ENCODE assay signal across 16 mouse cellular contexts in genomic region chr17:11402225-11402875, GRCm38 (mm10).
DNase-seq lines count a peak whose midpoint lies in the region; ATAC-seq and TF ChIP-seq lines count a peak whose summit lies in the region.
"Had no signal": no experiment of that assay in that cellular context is flagged by ENCODE, and none has a peak within 500 bp of the region (broad histone marks: within the 10 kb centered on the region; RNA-seq: fewer than 3 reads in every experiment).

No protein-coding gene starts in this region.

- no peaks in the 10 kb centered on the region for H3K9me3 ChIP-seq in lung, postnatal 0 days (ENCODE audit: low read length)
- H3K9me3 ChIP-seq: embryonic facial prominence, embryonic 12.5 days; forebrain, embryonic 13.5 days; heart, embryonic 13.5 days; hindbrain, embryonic 15.5 days had no signal

- peak; percentile 7 for DNase-seq in lung, postnatal 0 days (ENCODE audit: low spot score)
- DNase-seq in lung, postnatal 10 days = no peak
- DNase-seq in cerebellum, adult 9-10 months = peak; percentile 68
- peak; percentile 36 to 38 for DNase-seq in cerebellum, postnatal 25 days
- DNase-seq in adrenal gland, adult 18-20 months (ENCODE audit: low spot score in 2 of 2) = no peak
- DNase-seq: adrenal gland, postnatal 10 days; gastrocnemius, postnatal 36 days; heart, adult 11 months; heart, postnatal 36 days; kidney, adult 2 months had no signal

- no peaks in the 10 kb centered on the region for H3K4me1 ChIP-seq in lung, postnatal 0 days (ENCODE audit: insufficient read depth, low read depth, low read length)
- H3K4me1 ChIP-seq: embryonic facial prominence, embryonic 12.5 days; forebrain, embryonic 13.5 days; heart, embryonic 13.5 days; hindbrain, embryonic 15.5 days had no signal

- H3K27ac ChIP-seq in lung, postnatal 0 days (ENCODE audit: low read length) = no peak overlapping the region
- H3K27ac ChIP-seq: embryonic facial prominence, embryonic 12.5 days; forebrain, embryonic 13.5 days; heart, embryonic 13.5 days; hindbrain, embryonic 15.5 days had no signal

- H3K9ac ChIP-seq in lung, postnatal 0 days (replicated peaks; ENCODE audit: low read depth) = no peak overlapping the region
- H3K9ac ChIP-seq: embryonic facial prominence, embryonic 12.5 days; forebrain, embryonic 13.5 days; heart, embryonic 13.5 days; hindbrain, embryonic 15.5 days had no signal

- TF ChIP-seq CTCF in lung, postnatal 0 days (IDR thresholded peaks at IDR 0.05) = no peak

- 44% methylated on average over 2 of the region's 2 CpGs for WGBS in lung, postnatal 0 days

- no peaks in the 10 kb centered on the region for H3K36me3 ChIP-seq in lung, postnatal 0 days (ENCODE audit: insufficient read depth, low read length)
- H3K36me3 ChIP-seq: embryonic facial prominence, embryonic 12.5 days; heart, embryonic 13.5 days; hindbrain, embryonic 15.5 days had no signal

- no peak for ATAC-seq in lung, postnatal 0 days
- no peak for ATAC-seq in monocyte, adult 5-6 weeks (replicated peaks; ENCODE audit: insufficient number of reproducible peaks, low FRiP score, low TSS enrichment, poor library complexity, severe bottlenecking)
- ATAC-seq: forebrain, embryonic 13.5 days; intestine, embryonic 16.5 days had no signal

- H3K4me2 ChIP-seq in lung, postnatal 0 days (replicated peaks; ENCODE audit: low read depth, low read length) = no peak overlapping the region
- H3K4me2 ChIP-seq: embryonic facial prominence, embryonic 12.5 days; forebrain, embryonic 13.5 days; heart, embryonic 13.5 days; hindbrain, embryonic 15.5 days had no signal

- H3K4me3 ChIP-seq in lung, postnatal 0 days (ENCODE audit: low read depth, low read length) = no peak overlapping the region
- H3K4me3 ChIP-seq: embryonic facial prominence, embryonic 12.5 days; forebrain, embryonic 13.5 days; heart, embryonic 13.5 days; hindbrain, embryonic 15.5 days had no signal

- H3K27me3 ChIP-seq in lung, postnatal 0 days (replicated peaks; ENCODE audit: insufficient read depth, low read length) = no peaks in the 10 kb centered on the region
- H3K27me3 ChIP-seq: embryonic facial prominence, embryonic 12.5 days; forebrain, embryonic 13.5 days; heart, embryonic 13.5 days; hindbrain, embryonic 15.5 days had no signal

- no peak for TF ChIP-seq EP300 in lung, postnatal 0 days (IDR thresholded peaks at IDR 0.05)

Comparison
In these comparisons a context has a peak if more than half of its experiments do, and no peak if none do; other contexts are left out.
1. DNase-seq: peak in lung, postnatal 0 days (single experiment), cerebellum, adult 9-10 months (single experiment) and cerebellum, postnatal 25 days (2 of 2); none in lung, postnatal 10 days (single experiment) and adrenal gland, adult 18-20 months (0 of 2).